Mouse (Mus musculus) liver, embryonic 14.5 days (tissue): ENCODE results near the gene Grik5.

Experiments
- CTCF ChIP-seq: IDR thresholded peaks from 2 replicates; pipeline ENCODE4 v1.5.1; 2016; ENCODE audit warnings: antibody characterized with exemption, low read depth, control low read depth
- EP300 ChIP-seq: IDR thresholded peaks from 2 replicates; pipeline ENCODE4 v1.6.1; 2016; ENCODE audit warnings: antibody characterized with exemption, low read depth

DNA sequence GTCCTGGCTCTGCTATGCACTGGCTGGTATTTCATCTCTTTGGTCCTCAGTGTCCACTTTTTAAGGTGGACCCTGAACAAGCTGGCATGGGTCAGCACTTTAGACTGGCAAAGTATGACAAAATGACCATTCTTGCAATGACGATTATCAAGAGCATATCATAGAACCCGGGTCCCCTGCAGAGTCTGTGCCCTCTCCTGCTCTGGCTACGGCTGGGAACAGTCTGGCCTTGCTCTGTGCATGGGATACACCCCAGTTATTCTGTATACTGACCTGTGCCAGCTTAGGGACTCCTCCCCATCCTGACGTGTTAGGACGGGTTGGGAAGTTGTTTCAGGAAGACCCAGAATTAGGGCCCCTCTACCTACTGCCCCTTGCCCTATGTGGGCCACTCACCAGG is 14.3 kb downstream of the Grik5 start:
- TF ChIP-seq CTCF (no peak), EP300 (no peak)
